27 mouse cellular contexts compared by ENCODE assay signal in the genomic region with DNA sequence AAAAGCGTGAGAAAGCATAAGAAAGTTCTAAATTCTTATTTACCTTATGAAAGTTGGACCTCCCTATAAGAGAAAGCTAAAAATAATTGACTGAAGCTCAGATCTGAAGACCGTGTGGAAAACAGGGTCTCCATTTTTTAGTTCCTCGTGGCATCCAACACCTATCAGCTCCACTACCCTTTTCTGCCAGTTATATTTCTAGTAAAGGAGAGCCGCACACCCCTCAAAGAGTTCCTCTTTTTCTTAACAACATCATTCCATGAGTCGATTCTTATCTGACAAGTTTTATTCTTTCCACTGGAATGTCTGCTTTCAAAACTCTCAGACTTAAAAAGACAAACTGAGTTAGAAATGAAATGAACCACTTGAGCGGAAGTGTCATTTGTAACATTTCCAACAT.
DNase-seq lines count a peak whose midpoint lies in the region; ATAC-seq and TF ChIP-seq lines count a peak whose summit lies in the region.
"Had no signal": no experiment of that assay in that cellular context is flagged by ENCODE, and none has a peak within 500 bp of the region (broad histone marks: within the 10 kb centered on the region; RNA-seq: fewer than 3 reads in every experiment).

No protein-coding gene starts in this region.

- peak; percentile 62; the same call in 1 of the 2 replicates for ATAC-seq in granulocyte monocyte progenitor cell, adult 5-6 weeks (replicated peaks; ENCODE audit: poor library complexity, severe bottlenecking)
- peak; percentile 72 for ATAC-seq in megakaryocyte progenitor cell, adult 5-6 weeks (replicated peaks; ENCODE audit: poor library complexity)
- no peak for ATAC-seq in intestine, embryonic 16.5 days
- ATAC-seq: CD4-positive, CD25-positive, alpha-beta regulatory T cell, adult 4 months; forebrain, embryonic 14.5 days; forebrain, embryonic 16.5 days had no signal

- no peaks in the 10 kb centered on the region for H3K79me2 ChIP-seq in MEL (ENCODE audit: control insufficient read depth, insufficient read depth, low read length, poor library complexity)

- no peak overlapping the region for H3K27ac ChIP-seq in MEL (ENCODE audit: control insufficient read depth, low read depth, low read length)
- H3K27ac ChIP-seq in intestine, embryonic 16.5 days (ENCODE audit: low read length): no peak overlapping the region
- H3K27ac ChIP-seq: embryonic facial prominence, embryonic 13.5 days; embryonic facial prominence, embryonic 15.5 days; forebrain, embryonic 10.5 days; forebrain, embryonic 12.5 days had no signal

- no peak for TF ChIP-seq RAD21 in MEL (IDR thresholded peaks at IDR 0.05; ENCODE audit: low read depth, low read length)

- TF ChIP-seq EP300 in MEL (IDR thresholded peaks at IDR 0.05; ENCODE audit: low read depth in 1 of 2, low read length in 2 of 2): peak; percentile 9 to 52; a peak in 3 of 4 replicates

- peak; percentile 56 for DNase-seq in MEL (ENCODE audit: low read depth, low spot score)
- DNase-seq in Muller cell, postnatal 12 days (ENCODE audit: inconsistent ontology term): peak; percentile 58
- no peak for DNase-seq in spleen, postnatal 14 days (ENCODE audit: low spot score in 2 of 2)
- no peak for DNase-seq in adrenal gland, adult 2 months
- DNase-seq in thymus, postnatal 10 days (ENCODE audit: low spot score in 2 of 2): no peak
- DNase-seq: adrenal gland, adult 8-10 months; adrenal gland, postnatal 14 days; adrenal gland, postnatal 36 days; B cell, adult 2 months; cerebellum, adult 11-12 months; cerebellum, adult 2 months; cerebellum, adult 9-10 months; cerebellum, postnatal 25 days; embryo, embryonic 11 days had no signal

- no peak overlapping the region for H3K4me2 ChIP-seq in intestine, embryonic 16.5 days (ENCODE audit: low read depth, low read length)
- H3K4me2 ChIP-seq: embryonic facial prominence, embryonic 13.5 days; embryonic facial prominence, embryonic 15.5 days; forebrain, embryonic 12.5 days had no signal

- H3K4me3 ChIP-seq in MEL (ENCODE audit: control insufficient read depth in 1 of 2, insufficient read depth in 1 of 2, low read depth in 2 of 2, low read length in 2 of 2): no peak overlapping the region
- no peak overlapping the region for H3K4me3 ChIP-seq in intestine, embryonic 16.5 days (ENCODE audit: low read length)
- H3K4me3 ChIP-seq: embryonic facial prominence, embryonic 13.5 days; embryonic facial prominence, embryonic 15.5 days; erythroblast, embryonic 14.5 days; forebrain, embryonic 10.5 days; forebrain, embryonic 12.5 days had no signal

- H3K36me3 ChIP-seq in MEL (ENCODE audit: control insufficient read depth in 1 of 2, insufficient read depth in 2 of 2, low read length in 2 of 2): peaks cover 0 to 12% of the 10 kb centered on the region in 2 experiments; a peak in 2 of 4 replicates
- H3K36me3 ChIP-seq in intestine, embryonic 16.5 days (ENCODE audit: control insufficient read depth, insufficient read depth, low read length): no peaks in the 10 kb centered on the region
- H3K36me3 ChIP-seq: embryonic facial prominence, embryonic 13.5 days; embryonic facial prominence, embryonic 15.5 days; forebrain, embryonic 10.5 days; forebrain, embryonic 12.5 days; G1E had no signal

- TF ChIP-seq POLR2A in MEL (IDR thresholded peaks at IDR 0.05; ENCODE audit: control insufficient read depth in 1 of 2, insufficient read depth in 1 of 2, low read depth in 1 of 2, low read length in 2 of 2, poor library complexity in 1 of 2): no peak

- 89% methylated on average over 6 of the region's 6 CpGs for WGBS in intestine, embryonic 16.5 days

- no peak overlapping the region for H3K9ac ChIP-seq in MEL (ENCODE audit: control insufficient read depth, low read depth, low read length, poor library complexity, severe bottlenecking)
- H3K9ac ChIP-seq in intestine, embryonic 16.5 days (ENCODE audit: low read depth, low read length): no peak overlapping the region
- H3K9ac ChIP-seq: embryonic facial prominence, embryonic 13.5 days; embryonic facial prominence, embryonic 15.5 days; forebrain, embryonic 12.5 days had no signal

- TF ChIP-seq CTCF in MEL (IDR thresholded peaks at IDR 0.05 in 2 of 3, conservative IDR thresholded peaks at IDR 0.05 in 1 of 3; ENCODE audit: control insufficient read depth in 1 of 3, insufficient read depth in 1 of 3, low read depth in 2 of 3, low read length in 3 of 3, poor library complexity in 1 of 3, severe bottlenecking in 1 of 3): no peak

- H3K4me1 ChIP-seq in MEL (ENCODE audit: control insufficient read depth in 1 of 2, insufficient read depth in 2 of 2, low read length in 2 of 2): peaks cover 2 to 3% of the 10 kb centered on the region in 2 experiments; a peak in 3 of 4 replicates
- no peaks in the 10 kb centered on the region for H3K4me1 ChIP-seq in intestine, embryonic 16.5 days (ENCODE audit: control insufficient read depth, insufficient read depth, low read length)
- H3K4me1 ChIP-seq: embryonic facial prominence, embryonic 13.5 days; embryonic facial prominence, embryonic 15.5 days; forebrain, embryonic 10.5 days; forebrain, embryonic 12.5 days had no signal

- H3K9me3 ChIP-seq in MEL (replicated peaks; ENCODE audit: insufficient read depth, low read length): no peaks in the 10 kb centered on the region
- no peaks in the 10 kb centered on the region for H3K9me3 ChIP-seq in intestine, embryonic 16.5 days (ENCODE audit: control insufficient read depth, low read length)
- H3K9me3 ChIP-seq: embryonic facial prominence, embryonic 13.5 days; embryonic facial prominence, embryonic 15.5 days; forebrain, embryonic 10.5 days; forebrain, embryonic 12.5 days; G1E had no signal

- no peaks in the 10 kb centered on the region for H3K27me3 ChIP-seq in MEL (ENCODE audit: control insufficient read depth in 1 of 2, insufficient read depth in 2 of 2, low read length in 2 of 2)
- H3K27me3 ChIP-seq in intestine, embryonic 16.5 days (replicated peaks; ENCODE audit: control insufficient read depth, insufficient read depth, low read length): no peaks in the 10 kb centered on the region
- H3K27me3 ChIP-seq: CH12.LX; embryonic facial prominence, embryonic 13.5 days; embryonic facial prominence, embryonic 15.5 days; forebrain, embryonic 12.5 days had no signal

TF ChIP-seq in MEL, 35 proteins besides CTCF, POLR2A, EP300 and RAD21:
- TF ChIP-seq CHD1 (IDR thresholded peaks at IDR 0.05; ENCODE audit: low read depth, low read length) (no peak), MAX (IDR thresholded peaks at IDR 0.05; ENCODE audit: low read length) (0 out of 2 replicates have a peak, but pooled peaks have one; percentile 23), BHLHE40 (IDR thresholded peaks at IDR 0.05; ENCODE audit: borderline replicate concordance, low read depth, low read length) (no peak), GATA1 (IDR thresholded peaks at IDR 0.05; ENCODE audit: low read depth, low read length) (0 out of 2 replicates have a peak, but pooled peaks have one; percentile 26), MYB (IDR thresholded peaks at IDR 0.05; ENCODE audit: low read depth, low read length) (no peak), ETS1 (IDR thresholded peaks at IDR 0.05; ENCODE audit: low read depth, low read length) (no peak), TAL1 (IDR thresholded peaks at IDR 0.05; ENCODE audit: low read length) (no peak), TCF12 (IDR thresholded peaks at IDR 0.05; ENCODE audit: low read depth, low read length) (no peak), POLR2AphosphoS2 (IDR thresholded peaks at IDR 0.05; ENCODE audit: low read length) (no peak), NELFE (IDR thresholded peaks at IDR 0.05; ENCODE audit: low read depth, low read length) (no peak), HCFC1 (IDR thresholded peaks at IDR 0.05; ENCODE audit: low read depth, low read length) (no peak), SMC3 (IDR thresholded peaks at IDR 0.05; ENCODE audit: low read depth, low read length) (no peak), MEF2A (IDR thresholded peaks at IDR 0.05; ENCODE audit: extremely low read depth, insufficient replicate concordance, low read depth, low read length, poor library complexity, severe bottlenecking) (no peak), MYC (IDR thresholded peaks at IDR 0.05; ENCODE audit: low read depth, low read length) (0 out of 2 replicates have a peak, but pooled peaks have one; percentile 28), TBP (IDR thresholded peaks at IDR 0.05; ENCODE audit: low read depth, low read length) (no peak), NRF1 (IDR thresholded peaks at IDR 0.05; ENCODE audit: insufficient read depth, low read depth, low read length, poor library complexity, severe bottlenecking) (no peak), ZNF384 (IDR thresholded peaks at IDR 0.05; ENCODE audit: low read depth, low read length) (no peak)

Comparison
In these comparisons a context has a peak if more than half of its experiments do, and no peak if none do; other contexts are left out.
1. DNase-seq: peak in MEL (single experiment) and Muller cell, postnatal 12 days (single experiment); none in spleen, postnatal 14 days (0 of 2), adrenal gland, adult 2 months (single experiment) and thymus, postnatal 10 days (0 of 2).